Mouse (Mus musculus) olfactory bulb, adult 2 months (tissue): Measurements from ENCODE around the gene Taf9b.

Experiments used
- CTCF ChIP-seq: fragments of 200-500 bp; IDR thresholded peaks from 2 replicates; pipeline ENCODE4 v1.5.1; 2012; ENCODE audit warnings: low read depth, mild to moderate bottlenecking, low read length, moderate library complexity; ENCODE audit not compliant: insufficient read depth
- POLR2A ChIP-seq: fragments of 200-500 bp; IDR thresholded peaks from 2 replicates; pipeline ENCODE4 v1.6.1; 2012; ENCODE audit warnings: mild to moderate bottlenecking, low read depth, low read length, moderate library complexity; ENCODE audit not compliant: insufficient read depth

DNA sequence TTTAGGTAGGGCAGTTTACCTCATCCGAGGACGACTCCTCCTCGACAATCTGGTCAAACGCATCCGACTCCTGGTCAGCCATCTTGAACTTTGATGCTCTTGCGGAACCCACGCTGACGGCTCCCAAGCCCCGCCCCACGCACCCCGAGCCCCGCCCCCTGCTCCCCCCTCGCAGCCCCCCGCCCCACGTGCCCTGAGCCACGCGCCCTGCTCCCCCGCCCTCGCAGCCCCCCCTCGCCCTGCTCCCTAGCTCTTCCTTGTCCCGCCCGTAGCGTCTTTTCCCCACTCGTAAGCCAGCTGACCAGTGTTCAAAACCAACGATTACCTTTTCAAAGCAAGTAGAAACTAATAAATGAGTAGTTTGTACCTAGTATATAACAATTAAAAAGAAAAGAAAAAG lies at the start of gene Taf9b:
- no peak for TF ChIP-seq CTCF
- TF ChIP-seq POLR2A: no peak
